Mouse (Mus musculus) ES-E14 (cell line): ENCODE results near the gene Slc1a3.

Source experiments
- CHD2 ChIP-seq: IDR thresholded peaks from 2 replicates; pipeline ENCODE4 v1.6.1; 2014; ENCODE audit warnings: mild to moderate bottlenecking, low read depth, low read length, inconsistent platforms
- HCFC1 ChIP-seq: IDR thresholded peaks from 2 replicates; pipeline ENCODE4 v1.6.1; 2012; ENCODE audit warnings: low read length, inconsistent platforms, borderline replicate concordance; ENCODE audit not compliant: insufficient read depth
- MAFK ChIP-seq: IDR thresholded peaks from 2 replicates; pipeline ENCODE4 v1.6.1; 2014; ENCODE audit warnings: mild to moderate bottlenecking, low read depth, low read length, inconsistent platforms; ENCODE audit not compliant: insufficient read depth
- ZC3H11A ChIP-seq: IDR thresholded peaks from 2 replicates; pipeline ENCODE4 v1.6.1; 2012; ENCODE audit warnings: low read depth, mild to moderate bottlenecking, inconsistent platforms, low read length, borderline replicate concordance

DNA sequence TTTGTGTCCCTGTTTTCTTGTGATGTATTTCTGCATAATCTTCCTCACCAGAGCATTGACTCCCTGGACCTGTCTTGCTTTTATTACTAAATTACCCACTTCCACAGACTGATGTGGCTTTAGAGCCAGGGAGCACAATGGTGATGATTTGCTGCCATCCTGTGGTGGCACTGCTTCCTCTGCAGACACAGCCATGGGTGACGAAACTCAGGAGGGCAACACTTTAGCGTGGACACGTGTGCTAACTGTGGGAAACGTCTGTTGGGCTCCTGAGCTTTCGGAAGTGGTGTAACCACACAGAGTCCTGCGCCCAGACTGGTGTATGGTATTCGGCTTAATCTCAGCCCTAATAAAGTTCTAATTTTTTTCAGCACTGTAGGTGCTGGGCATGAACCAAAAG lies 85.2 kb downstream of the Slc1a3 start:
- TF ChIP-seq MAFK: no peak
- no peak for TF ChIP-seq HCFC1
- TF ChIP-seq CHD2: no peak
- TF ChIP-seq ZC3H11A: no peak
